Mouse (Mus musculus) spleen, postnatal 10 days (tissue): ENCODE measurements at regions not wholly inside any gene's neighbourhood (a gene's known extent, or its start where the extent isn't known, plus 50 kb on each side); places are given as distances from the start of the nearest gene placed in this dataset.
"Not testable (repeated sequence)": the region's sequence is repeated elsewhere in the genome, so short reads cannot be mapped to it uniquely, and the experiment has no call there.

Source experiments
- DNase-seq, 2 experiments: peaks; one replicate each; pipeline ENCODE4 v3.0.0; 2021 to 2022; ENCODE audit warnings: low spot score in 2 of 2

DNA sequence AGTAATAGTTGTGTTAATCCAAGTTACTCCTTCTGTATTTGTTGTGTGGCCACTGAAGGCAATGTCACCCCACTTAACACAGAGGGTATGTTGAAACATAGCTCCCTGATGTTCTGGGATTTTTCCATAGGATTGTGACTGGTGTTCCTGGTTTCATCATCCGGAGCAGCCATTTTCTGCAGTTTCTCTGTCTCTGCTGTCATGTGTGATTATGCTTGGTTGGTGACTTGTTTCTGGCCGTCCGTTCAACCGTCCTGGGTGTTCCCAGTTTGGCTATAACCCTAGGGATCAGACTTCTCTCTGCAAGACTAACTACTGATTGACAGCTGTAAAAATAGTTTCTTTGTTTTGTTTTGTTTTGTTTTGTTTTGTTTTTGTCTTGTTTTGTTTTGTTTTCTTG lies 98.1 kb upstream of the Rpl34 start:
- no peak for DNase-seq

DNA sequence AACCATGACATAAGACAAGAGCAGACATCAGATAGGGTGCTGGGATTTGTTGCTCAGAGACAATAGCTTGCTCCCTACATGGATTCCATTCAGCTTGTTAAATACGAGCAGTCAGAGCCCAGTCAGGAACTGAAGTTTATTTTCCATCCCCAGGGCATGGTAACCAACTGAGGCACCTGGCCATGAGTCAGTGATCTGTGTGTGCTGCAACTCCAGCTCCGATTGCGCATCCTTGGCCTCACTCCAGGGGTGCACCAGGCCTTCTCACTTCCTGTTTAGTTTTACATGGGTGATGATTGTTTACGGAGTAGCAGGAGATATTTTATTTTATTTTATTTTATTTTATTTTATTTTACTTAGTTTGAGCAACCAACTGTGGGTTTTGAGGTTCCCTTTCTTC lies 97.7 kb upstream of the Rpl34 start:
- DNase-seq: no peak

DNA sequence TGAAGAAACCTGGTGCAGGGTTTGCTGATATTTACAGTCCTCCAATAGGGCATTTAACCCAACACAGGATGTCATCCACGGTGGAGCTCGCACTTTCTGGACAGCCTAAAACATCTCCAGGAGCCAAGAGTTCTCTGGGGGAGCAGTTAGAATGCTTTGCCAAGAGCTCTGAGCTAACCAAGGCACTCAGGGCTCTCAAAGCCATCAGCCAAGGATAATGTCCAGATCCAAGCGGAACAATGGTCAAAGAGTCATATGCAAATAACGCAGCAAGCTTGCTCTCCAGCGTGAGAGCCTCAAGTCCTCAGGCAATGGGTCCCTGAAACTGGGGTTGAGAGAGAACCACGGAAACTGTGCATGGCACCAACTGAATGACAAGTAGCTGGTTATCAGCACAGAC lies 96.8 kb upstream of the Rpl34 start:
- no peak for DNase-seq

DNA sequence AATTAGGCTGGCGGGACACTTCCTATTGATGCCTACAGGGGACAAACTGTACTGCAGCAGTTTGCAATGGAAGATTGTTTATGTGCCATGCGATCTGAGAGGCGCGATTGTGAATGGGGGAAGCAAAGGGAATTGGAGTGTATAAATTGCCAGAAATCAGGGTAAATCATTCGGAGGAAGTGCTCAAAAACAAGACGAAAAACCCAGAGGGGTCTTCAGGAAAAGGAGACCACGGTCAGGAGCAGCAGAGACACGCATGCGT lies 89.6 kb upstream of the Rpl34 start:
- DNase-seq: no peak

DNA sequence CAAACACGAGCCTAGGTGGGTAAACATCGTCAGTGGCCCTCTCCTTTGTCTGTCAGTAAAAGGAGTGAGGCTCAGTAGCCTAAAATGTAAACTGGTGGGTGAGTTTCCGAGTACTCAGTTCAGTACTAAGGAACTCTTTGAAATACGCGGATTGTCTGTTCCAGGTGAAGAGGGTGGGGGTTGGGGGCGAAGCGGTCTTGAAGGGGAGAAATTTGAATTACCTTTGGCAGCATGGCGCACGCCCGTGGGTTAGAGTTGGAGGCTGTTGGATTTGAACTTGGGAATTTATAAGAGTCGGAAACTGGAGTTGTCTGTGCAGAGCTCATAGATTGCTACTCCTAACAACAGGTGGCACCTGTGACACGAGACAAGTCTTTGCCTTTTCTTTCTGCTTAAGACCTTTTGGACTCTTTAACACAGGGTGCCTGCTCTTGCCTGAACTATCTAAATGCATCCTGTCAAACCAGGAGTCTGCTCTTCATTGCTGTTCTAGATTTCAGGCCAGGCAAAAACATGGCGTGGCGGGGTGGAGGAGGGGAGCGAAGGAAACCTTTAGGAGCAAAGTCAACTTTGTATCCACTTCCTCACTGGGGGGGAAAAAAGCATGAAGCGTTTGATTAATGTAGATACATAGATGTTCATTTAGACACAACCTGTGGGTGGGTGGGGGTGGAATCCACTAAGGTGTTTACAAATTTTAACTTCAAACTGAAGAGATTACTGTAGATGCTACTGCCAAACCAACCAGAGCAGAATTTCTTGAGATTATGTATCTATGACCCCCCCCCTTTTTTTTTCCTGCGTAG lies 89.0 kb upstream of the Rpl34 start:
- no peak for DNase-seq

DNA sequence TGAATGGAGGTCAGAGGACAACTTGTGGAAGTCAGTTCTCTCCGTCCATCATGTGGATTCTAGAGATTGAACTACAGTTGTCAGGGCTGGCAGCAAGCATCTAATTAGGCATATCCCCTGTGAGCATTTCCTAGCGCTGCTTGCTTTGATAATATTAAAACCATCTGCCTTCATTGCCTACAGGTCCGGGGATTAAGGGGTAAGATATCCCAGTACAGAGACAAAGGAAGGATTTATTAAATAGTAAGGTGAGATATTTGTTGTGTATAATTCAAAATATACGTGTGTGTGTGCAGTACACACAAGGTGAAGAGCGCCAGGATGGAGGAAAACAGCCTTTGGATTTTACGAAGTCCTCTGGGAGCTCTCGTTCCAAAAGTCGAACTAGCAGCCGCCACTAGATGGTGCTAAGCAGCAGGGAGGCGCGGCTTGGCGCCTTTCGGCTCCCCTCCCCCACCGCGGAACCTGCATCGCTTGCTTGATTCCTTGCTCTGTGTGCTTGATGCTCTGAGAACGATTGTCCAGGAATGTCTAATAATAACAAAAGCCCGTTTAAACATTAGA lies 88.4 kb upstream of the Rpl34 start:
- DNase-seq: peak; percentile 68 to 89

DNA sequence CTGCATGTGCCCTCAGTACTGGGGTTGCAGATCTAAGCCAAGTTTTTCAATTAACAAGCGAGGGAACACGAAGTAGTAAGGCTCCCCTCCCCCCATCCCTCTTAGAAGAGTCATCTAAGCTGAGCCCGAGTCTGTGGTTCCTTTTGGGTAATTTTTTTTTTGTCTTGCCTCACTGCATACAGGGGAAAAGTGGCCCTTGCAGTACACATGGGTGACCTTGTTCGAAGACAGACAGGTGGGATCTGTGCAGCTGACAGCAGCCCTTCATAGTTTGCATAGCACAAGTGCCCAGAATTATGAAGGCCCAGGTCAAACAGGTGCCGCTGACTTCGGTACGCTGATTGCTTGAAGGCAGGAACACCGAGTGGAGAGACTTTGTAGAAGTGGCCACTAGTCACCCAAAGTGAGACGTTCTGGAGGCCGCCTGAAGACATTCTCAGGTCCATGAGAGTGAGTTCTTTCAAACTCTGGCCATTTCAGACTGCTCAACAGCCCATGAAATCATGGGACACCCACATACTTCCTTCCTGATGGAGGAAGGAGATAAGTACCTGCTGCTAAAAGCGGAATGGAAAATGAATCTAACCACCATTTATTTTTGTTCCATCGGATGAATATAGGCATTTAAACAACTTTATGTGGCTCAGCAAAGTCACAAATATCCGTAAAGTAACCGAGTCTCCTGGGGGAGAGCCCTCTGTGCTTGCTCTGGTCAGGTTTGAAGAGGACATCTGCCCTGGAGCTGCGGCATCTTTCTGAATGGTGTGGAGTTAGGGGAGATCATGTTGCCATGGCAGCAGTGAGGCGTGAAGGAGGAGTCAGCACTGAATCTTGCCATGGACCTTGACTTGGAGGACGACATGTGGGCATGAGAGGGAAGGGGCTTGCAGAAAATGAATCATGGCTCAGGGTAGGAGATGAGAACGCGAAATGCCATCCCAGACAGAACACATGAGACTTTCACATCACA lies 79.8 kb upstream of the Rpl34 start:
- peak in 1 of 2 experiments; percentile 47 for DNase-seq

DNA sequence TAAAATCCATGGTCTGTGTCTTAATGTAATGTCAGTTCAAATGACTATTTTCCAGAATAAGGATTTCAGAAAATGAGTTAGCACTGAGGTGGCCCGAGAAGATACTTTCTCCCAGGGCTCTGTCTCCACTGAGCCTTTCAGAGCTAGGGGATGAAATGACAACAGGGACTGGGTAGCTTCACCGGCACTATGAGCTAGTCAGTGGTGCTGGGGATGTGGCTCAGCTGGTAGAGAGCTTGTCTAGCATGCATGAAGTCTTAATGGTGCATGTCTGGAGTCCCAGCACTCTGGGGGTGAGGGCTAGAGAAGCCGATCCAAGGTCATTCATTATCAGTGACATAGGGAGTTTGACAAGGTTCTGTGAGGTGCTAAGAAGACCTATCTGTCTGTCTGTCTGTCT lies 75.1 kb upstream of the Rpl34 start:
- DNase-seq: no peak

DNA sequence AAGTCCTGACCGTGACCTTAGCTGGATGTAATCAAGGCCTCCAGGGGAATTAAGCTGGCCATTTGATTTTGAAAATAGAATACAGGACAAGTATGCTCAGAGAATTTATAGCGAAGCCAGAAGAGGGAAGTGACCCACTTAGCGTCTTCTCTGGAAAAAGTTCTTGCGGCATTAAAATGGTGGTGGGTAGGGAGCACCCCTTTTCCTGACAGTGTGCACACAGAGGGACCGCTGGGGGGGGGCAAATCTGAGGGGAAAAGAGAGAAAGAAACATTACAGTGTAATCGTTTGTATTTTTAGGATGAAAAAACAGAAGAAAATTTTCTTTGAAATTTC lies 74.1 kb upstream of the Rpl34 start:
- no peak for DNase-seq

DNA sequence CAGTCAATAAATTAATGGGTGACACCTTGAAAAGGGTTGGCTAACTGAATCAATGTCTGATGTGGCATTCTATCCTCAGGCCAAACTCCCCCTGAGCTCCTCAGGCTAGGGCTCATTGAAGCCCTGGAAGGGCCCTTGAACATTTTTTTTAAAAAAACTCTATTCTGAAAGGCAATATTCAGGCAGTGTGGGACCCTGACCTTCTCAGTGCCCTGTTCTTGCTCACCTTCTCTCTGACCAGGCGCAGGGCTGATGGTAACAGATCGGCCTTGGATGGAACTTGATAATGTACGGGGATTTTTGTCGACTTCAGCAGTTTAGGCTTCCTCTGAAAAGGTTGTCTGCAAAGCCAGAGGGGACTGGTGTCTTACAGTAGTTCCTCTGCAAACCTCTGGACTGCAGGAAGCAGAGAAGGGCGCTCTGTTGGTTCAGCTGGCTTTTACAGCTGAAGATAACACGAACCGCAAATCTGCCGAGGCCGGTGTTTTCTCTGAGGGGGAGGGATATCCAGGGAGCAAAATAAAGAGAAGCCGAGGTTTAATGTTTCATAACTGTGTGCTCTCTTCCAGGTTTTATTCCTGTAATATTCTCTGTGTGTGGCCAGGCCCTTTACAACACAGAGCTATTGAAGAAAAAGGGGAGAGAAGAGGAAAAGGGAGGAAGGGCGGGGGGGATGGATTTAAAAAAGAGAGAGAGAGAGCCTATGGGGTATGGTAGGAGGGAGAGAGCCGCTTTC lies 73.6 kb upstream of the Rpl34 start:
- no peak for DNase-seq

DNA sequence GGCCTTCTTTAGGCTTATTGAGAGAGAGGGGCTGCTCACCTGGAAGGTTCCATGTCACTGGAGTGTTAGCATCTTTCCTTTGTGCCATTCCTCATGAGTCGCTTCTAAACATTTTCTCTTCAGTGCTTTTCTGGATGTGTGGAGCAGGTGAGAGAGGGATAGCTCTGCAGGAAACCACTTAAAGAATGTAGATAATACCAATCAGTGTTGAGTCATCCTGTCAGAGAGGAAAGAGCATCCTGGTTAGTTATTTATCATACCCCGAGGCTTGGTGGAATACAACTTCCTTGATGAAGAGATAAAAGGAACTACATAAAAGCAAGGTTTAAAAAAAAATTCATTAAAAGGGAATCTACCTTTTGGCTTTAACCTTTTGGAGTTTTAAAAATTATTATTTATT lies 69.8 kb upstream of the Rpl34 start:
- no peak for DNase-seq

DNA sequence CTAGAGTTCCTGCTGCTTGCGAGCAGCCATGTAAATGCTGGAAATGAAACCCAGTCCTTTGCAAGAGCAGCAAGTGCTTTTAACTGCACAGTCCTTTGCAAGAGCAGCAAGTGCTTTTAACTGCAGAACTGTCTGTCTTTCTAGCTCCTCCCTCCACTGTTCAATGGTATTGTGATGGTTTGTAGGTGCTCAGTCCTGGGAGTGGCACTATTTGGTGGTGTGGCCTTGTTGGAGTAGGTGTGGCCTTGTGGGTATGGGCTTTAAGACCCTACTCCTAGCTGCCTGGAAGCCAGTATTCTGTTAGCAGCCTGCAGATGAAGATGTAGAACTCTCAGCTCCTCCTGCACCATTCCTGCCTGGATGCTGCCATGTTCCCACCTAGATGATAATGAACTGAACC lies 67.8 kb upstream of the Rpl34 start:
- not testable (repeated sequence) for DNase-seq

DNA sequence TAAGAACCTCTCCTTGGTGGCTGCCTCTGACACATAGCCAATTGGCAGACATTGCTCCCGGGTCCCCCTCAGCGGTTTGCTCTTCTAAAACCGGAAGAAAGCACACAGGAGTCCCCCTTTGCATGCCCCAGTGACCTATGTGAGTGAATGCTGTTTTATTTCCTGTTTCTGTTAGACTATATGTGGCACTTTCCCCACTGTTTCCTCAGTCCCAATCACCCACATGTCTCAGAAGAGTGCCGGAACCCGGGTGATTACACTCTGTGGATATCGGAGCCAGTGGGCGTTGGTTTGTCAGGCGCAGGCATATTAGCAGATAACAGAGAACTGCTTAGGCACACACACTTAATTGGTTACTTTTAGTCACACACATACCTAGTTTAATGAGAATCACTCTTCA lies 66.3 kb upstream of the Rpl34 start:
- DNase-seq: peak in 1 of 2 experiments; percentile 42

DNA sequence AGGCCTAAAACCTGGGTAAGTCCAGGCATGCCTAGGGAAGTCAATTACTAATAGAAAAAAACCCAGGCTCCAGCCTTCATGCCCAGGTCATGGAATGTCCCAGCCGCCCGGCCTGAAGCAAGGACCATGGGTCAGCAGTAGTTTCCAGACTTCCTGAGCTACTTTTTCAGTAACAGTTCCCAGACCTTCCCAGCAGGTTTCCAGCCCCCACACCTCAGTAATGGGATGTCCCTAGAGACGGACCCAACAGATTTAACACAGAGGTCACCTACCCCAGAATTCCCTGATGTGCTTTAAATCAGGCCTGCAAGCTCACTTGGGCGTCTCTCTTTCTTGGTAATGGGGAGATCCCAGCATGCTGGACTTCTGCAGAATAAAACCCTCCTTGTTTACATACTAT lies 65.2 kb upstream of the Rpl34 start:
- no peak for DNase-seq

DNA sequence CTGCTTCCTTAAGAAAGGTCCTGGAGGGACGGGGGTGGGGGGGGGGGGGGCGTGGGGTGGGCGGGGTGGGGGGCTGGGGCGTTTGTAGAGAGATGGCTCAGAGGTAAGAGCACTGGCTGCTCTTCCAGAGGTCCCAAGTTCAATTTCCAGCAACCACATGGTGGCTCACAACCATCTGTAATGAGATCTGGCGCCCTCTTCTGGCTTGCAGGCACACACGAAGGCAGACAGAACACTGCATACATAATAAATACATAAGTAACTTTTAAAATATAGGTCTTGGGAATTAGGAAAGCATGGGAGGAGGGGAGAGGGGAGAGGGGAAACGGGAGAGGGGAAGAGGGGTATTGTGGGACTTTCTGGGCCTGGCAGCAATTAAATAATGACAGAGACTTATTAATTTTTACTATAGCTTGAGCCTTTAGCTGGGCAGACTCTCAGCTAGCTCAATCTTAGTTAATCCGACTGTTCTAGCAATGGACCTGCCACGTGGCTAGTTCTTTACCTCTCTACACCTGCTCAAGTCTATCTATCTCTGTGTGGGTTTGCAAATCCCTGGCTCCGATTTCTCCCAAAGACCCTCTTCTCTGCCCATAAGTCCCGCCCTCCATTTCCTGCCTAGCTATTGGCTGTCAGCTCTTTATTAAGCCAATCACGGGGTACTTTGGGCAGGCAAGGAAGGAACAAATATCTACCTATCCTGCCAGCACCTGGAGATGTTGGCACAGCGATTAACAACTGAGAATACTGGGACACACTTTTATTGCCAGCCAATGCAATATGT lies 64.1 kb upstream of the Rpl34 start:
- DNase-seq: peak in 1 of 2 experiments; percentile 71

DNA sequence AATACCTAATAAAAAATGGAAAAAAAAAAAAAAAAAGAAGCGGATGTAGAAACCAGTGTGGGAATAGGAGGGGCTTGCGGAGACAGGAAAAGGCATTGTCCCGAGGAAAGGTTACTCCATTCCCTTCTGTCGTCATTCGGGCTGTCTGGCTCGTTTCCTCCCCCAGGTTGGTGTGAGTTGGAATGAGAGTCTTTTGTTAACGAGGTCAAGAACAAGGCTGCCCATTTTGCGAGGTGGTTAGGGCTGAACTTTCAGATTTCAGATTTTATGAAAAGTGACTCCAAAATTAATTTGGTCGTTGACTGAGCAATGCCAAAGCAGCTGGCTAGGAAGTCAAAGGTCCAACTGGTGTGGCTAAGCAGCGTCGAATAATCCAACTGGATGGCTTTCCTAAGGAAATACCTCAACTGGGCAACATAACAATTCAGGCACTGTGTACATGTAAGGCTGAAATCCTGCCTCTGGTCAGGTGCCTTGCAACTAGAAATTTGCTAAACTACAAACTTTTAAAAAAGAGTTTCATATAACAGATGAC lies 50.6 kb upstream of the Rpl34 start:
- no peak for DNase-seq
